Mouse (Mus musculus) bone marrow macrophage, adult 2 months (primary cell): ENCODE measurements at regions not wholly inside any gene's neighbourhood (a gene's known extent, or its start where the extent isn't known, plus 50 kb on each side); places are given as distances from the start of the nearest gene placed in this dataset.

ENCODE experiments used
- H3K27ac ChIP-seq: 2 replicates; pipeline ENCODE4 v1.5.1; 2012; ENCODE audit warnings: low read depth, low read length; ENCODE audit not compliant: insufficient read depth
- H3K4me1 ChIP-seq: 2 replicates; pipeline ENCODE4 v1.6.1; 2012; ENCODE audit warnings: low read length; ENCODE audit not compliant: control insufficient read depth, insufficient read depth
- H3K4me3 ChIP-seq: 2 replicates; pipeline ENCODE4 v1.5.1; 2012; ENCODE audit warnings: mild to moderate bottlenecking, low read length, moderate library complexity; ENCODE audit not compliant: insufficient read depth
- CTCF ChIP-seq: IDR thresholded peaks from 2 replicates; pipeline ENCODE4 v1.5.1; 2012; ENCODE audit warnings: low read depth, mild to moderate bottlenecking, low read length, moderate library complexity
- POLR2A ChIP-seq: IDR thresholded peaks from 2 replicates; pipeline ENCODE4 v1.6.1; 2012; ENCODE audit warnings: mild to moderate bottlenecking, low read depth, low read length, borderline replicate concordance

DNA sequence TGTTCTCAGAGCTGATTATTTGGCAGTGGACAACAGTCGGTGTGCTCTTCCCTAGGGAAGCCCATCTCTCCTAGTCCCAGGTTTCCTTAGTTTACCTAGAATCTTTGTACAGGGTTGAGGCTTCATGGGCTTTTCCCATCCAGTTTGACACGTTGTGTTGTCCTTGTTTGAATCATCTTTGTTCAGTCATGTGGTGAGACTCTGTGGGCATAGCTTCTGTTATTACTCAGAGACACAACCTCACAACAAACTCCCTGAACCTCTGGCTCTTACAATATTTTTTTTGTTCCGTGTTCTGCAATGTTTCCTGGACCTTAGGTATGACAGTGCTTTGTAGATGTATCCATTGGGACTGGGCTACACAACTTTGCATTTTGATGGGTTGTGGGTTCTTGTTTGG is 132.9 kb upstream of the Dlx6 start:
- no peak overlapping the region for H3K27ac ChIP-seq
- no peaks in the 10 kb centered on the region for H3K4me1 ChIP-seq
- TF ChIP-seq CTCF: no peak
- no peak for TF ChIP-seq POLR2A
- H3K4me3 ChIP-seq: no peak overlapping the region

- H3K4me1 ChIP-seq: no peaks in the 10 kb centered on the region
- no peak overlapping the region for H3K27ac ChIP-seq
- no peak for TF ChIP-seq CTCF
- TF ChIP-seq POLR2A: no peak
- no peak overlapping the region for H3K4me3 ChIP-seq
Observed at GRCm38 (mm10) chr6:6745394-6745793, 117.7 kb upstream of the Dlx6 start.

- TF ChIP-seq CTCF (no peak), POLR2A (no peak)
- peaks cover 6% of the 10 kb centered on the region for H3K4me1 ChIP-seq
Observed at GRCm38 (mm10) chr6:6779157-6779556, 84.0 kb upstream of the Dlx6 start.

DNA sequence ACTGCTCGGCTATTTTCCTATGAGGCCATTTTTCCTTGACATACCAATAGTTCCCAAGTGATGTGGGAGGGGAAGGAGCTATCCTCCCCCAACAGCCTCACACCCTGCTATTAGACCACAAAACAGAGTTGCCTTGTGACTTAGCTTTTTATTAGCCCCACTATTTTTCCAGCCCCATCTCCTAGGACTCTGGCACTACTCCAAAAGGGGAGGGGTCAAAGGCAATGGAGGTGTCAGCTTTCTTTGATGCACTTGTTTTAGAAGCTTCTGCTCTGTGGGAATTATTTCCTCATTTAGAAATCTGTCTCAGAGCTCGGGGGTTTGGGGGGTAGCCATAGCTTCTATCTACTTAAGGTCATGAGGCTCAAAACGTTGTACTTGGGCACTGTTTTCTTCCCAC is 81.6 kb upstream of the Dlx6 start:
- Histone ChIP-seq H3K4me3 (no peak overlapping the region), H3K27ac (no peak overlapping the region)
- no peak for TF ChIP-seq POLR2A
- no peak for TF ChIP-seq CTCF

More at GRCm38 (mm10) chr6:6779157-6779556, 84.0 kb upstream of the Dlx6 start:
- no peak overlapping the region for H3K4me3 ChIP-seq
- no peak overlapping the region for H3K27ac ChIP-seq

DNA sequence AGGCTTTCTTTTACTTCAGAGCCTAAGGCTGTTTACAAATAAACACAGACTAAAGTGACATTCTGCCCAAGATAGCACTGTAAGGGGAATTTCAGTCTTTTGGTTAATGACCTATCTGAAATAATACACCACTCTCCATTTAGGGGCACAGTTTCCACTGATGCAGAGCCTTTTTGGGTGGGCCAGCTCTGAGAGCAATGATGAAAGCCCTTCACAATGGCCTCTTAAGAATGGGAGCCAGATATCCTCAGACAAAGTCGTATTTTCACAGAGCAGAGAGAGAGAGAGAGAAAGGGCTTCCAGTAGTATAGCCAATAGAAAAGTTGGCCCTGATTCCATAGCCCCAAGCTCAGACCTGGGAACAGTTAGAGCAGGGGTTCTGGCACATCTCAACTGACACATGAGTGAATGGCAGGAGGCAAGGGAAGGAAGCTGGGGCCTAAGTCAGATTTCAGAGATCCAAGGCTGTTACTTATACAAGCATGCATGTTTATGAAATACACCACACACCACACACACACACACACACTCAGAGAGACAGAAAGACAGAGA is 77.1 kb upstream of the Dlx6 start:
- no peak overlapping the region for H3K27ac ChIP-seq
- H3K4me3 ChIP-seq: no peak overlapping the region
- TF ChIP-seq POLR2A (no peak), CTCF (no peak)
- no peaks in the 10 kb centered on the region for H3K4me1 ChIP-seq

More for the DNA sequence above, 81.6 kb upstream of the Dlx6 start:
- H3K4me1 ChIP-seq: peaks cover 6% of the 10 kb centered on the region

GRCm38 (mm10) chr6:6787490-6787889 is 75.6 kb upstream of the Dlx6 start:
- H3K4me3 ChIP-seq: no peak overlapping the region
- no peaks in the 10 kb centered on the region for H3K4me1 ChIP-seq
- TF ChIP-seq CTCF (no peak), POLR2A (no peak)
- H3K27ac ChIP-seq: no peak overlapping the region

GRCm38 (mm10) chr6:6794320-6795018 is 68.7 kb upstream of the Dlx6 start:
- Histone ChIP-seq H3K4me1 (no peaks in the 10 kb centered on the region), H3K4me3 (no peak overlapping the region), H3K27ac (no peak overlapping the region)
- no peak for TF ChIP-seq POLR2A
- no peak for TF ChIP-seq CTCF

DNA sequence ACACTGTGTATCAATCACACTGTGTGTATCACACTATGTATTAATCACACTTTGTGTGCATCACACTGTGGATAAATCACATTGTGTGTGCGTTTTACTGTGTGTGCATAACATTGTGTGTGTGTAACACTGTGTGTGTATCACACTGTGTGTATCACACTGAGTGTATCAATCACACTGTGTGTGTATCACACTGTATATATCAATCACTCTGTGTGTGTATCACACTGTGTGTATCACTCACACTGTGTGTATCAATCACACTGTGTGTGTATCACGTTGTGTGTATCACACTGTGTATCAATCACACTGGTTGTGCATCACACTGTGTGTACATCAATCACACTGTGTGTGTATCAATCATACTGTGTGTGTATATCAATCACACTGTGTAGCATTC is 62.8 kb upstream of the Dlx6 start:
- TF ChIP-seq POLR2A: no peak
- no peak for TF ChIP-seq CTCF
- Histone ChIP-seq H3K27ac (no peak overlapping the region), H3K4me3 (no peak overlapping the region), H3K4me1 (no peaks in the 10 kb centered on the region)

- Histone ChIP-seq H3K4me1 (no peaks in the 10 kb centered on the region), H3K27ac (no peak overlapping the region), H3K4me3 (no peak overlapping the region)
- no peak for TF ChIP-seq POLR2A
- TF ChIP-seq CTCF: no peak
Observed at GRCm38 (mm10) chr6:6801563-6802259, 61.4 kb upstream of the Dlx6 start.
